Mouse (Mus musculus): ENCODE results near the gene Tcte2. TPM values are rescaled to one million over a fixed set of nuclear protein-coding genes. Genes with fewer than 3 reads are reported as not detected.

Gene Tcte2
- total and polyA plus RNA-seq, 2 experiments from 2014 or later, result 10.0 to 26.6 TPM

DNA sequence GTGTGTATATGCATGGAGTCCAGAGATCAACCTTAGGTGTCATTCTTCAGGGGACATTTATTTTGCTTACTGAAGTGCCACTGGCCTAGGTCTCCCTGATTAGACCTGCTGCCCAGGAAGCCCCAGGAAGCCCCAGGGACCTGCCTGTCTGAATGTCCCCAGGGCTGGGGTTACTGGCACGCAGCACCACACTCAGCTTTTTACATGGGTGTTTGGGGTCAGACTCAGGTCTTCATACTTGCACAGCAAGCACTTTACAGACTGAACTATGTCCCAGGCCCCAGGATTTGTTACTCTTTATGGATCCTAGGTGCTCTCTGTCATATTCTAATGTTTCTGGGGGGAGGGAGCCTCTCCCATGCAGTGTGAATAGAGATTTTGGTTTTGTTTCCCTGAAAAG, 95.9 kb downstream of the Tcte2 start:
- 80% methylated on average over 1 of the region's 1 CpGs for WGBS
- DNase-seq (ENCODE audit: low spot score), result no peak
- no peak overlapping the region for H3K4me3 ChIP-seq (ENCODE audit: low read depth, low read length)
- H3K4me1 ChIP-seq (ENCODE audit: insufficient read depth, low read length), result no peaks in the 10 kb centered on the region
- ATAC-seq (ENCODE audit: low FRiP score), result no peak
- H3K27ac ChIP-seq (ENCODE audit: low read depth, low read length), result no peak overlapping the region
- no peaks in the 10 kb centered on the region for H3K36me3 ChIP-seq (ENCODE audit: insufficient read depth, low read length)
- no peak overlapping the region for H3K4me2 ChIP-seq (ENCODE audit: low read depth, low read length, poor library complexity, severe bottlenecking)
- H3K9me3 ChIP-seq (ENCODE audit: low read length), result no peaks in the 10 kb centered on the region
- H3K27me3 ChIP-seq (ENCODE audit: insufficient read depth, low read length), result no peaks in the 10 kb centered on the region
- TF ChIP-seq CTCF (IDR thresholded peaks at IDR 0.05), result no peak
- H3K9ac ChIP-seq (replicated peaks; ENCODE audit: low read length, poor library complexity, severe bottlenecking), result no peak overlapping the region

DNA sequence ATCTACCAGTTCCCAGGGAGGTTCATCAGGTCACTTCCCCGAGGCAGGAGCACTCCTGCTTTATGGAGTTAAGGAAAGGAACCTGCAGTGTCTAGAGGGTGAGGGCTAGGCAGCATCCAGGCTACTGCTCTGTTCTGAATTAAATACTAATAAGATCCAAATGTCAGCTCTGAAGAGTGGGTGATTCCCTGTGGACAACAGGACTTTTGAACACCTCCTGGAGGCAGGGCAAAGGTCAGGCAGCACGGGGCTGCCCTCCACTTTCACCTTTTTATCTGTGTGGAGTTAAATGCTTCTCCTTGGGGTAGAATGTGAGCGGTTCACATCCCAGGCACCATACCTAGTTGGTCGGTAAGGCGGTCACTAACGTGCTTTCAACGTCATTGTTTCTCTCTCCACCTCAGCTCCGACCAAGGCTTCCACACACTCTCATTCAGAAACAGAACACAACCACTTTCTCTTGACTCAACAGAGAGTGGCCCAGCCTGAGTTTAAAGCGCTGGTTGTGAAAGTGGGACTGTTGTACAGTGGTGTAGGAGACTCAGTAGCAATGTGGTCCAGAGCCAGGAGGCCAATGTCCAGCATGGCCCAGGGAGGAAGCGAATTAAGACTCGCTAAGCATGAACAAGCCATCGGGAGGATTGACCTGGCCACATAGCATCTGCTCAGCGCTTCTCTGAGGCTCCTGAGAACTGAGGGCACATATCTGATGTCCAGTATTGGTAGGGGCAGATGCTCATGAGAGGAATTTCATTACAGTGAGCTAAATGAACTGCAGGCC, 98.0 kb downstream of the Tcte2 start:
- no peak overlapping the region for H3K4me2 ChIP-seq (ENCODE audit: low read depth, low read length, poor library complexity, severe bottlenecking)
- H3K4me1 ChIP-seq (ENCODE audit: insufficient read depth, low read length), result no peaks in the 10 kb centered on the region
- no peak for DNase-seq (ENCODE audit: low spot score)
- no peak for ATAC-seq (ENCODE audit: low FRiP score)
- H3K9ac ChIP-seq (replicated peaks; ENCODE audit: low read length, poor library complexity, severe bottlenecking), result no peak overlapping the region
- no peaks in the 10 kb centered on the region for H3K36me3 ChIP-seq (ENCODE audit: insufficient read depth, low read length)
- no peak overlapping the region for H3K27ac ChIP-seq (ENCODE audit: low read depth, low read length)
- no peaks in the 10 kb centered on the region for H3K27me3 ChIP-seq (ENCODE audit: insufficient read depth, low read length)
- H3K4me3 ChIP-seq (ENCODE audit: low read depth, low read length), result no peak overlapping the region
- no peak for TF ChIP-seq CTCF (IDR thresholded peaks at IDR 0.05)
- WGBS, result 81% methylated on average over 13 of the region's 13 CpGs
- no peaks in the 10 kb centered on the region for H3K9me3 ChIP-seq (ENCODE audit: low read length)

Other genes starting within 250 kb of the Tcte2 start
- 100 and 133 TPM in 2 replicates for gene Afdn, start 1.3 kb downstream of the Tcte2 start, total RNA-seq (2014; rRNA removed)
- gene Afdn, start 1.3 kb downstream of the Tcte2 start, polyA plus RNA-seq (2015; fragmentation: Nextera tagmentation; extraction: Ambion mirVana), result 109 and 138 TPM in 2 replicates
- gene Gm7168, start 186.5 kb upstream of the Tcte2 start, total RNA-seq (2014; rRNA removed), result 0.60 TPM in 1 of 2 replicates, not detected in the other
- not detected in 2 replicates for gene Gm7168, start 186.5 kb upstream of the Tcte2 start, polyA plus RNA-seq (2015; fragmentation: Nextera tagmentation; extraction: Ambion mirVana)
- gene Gm7356, start 241.9 kb upstream of the Tcte2 start, total RNA-seq (2014; rRNA removed), result not detected in 2 replicates
- not detected in 2 replicates for gene Gm7356, start 241.9 kb upstream of the Tcte2 start, polyA plus RNA-seq (2015; fragmentation: Nextera tagmentation; extraction: Ambion mirVana)